Mouse (Mus musculus): ENCODE data around the gene Cib3.

Gene Cib3

GRCm38 (mm10) chr8:72211846-72212245 is 791 bp downstream of the Cib3 start:
- CTCF ChIA-PET, result no interaction called here

- CTCF ChIA-PET, result interaction anchor here (0.7 to 1.1 kb wide), 2 partner anchors 35 to 36 kb away, joined by 3 read pairs; no protein-coding TSS in a partner anchor
Observed at GRCm38 (mm10) chr8:72210710-72211109, 1.9 kb downstream of the Cib3 start.

GRCm38 (mm10) chr8:72210222-72210621 is 2.4 kb downstream of the Cib3 start:
- CTCF ChIA-PET, result interaction anchor here (0.7 to 1.1 kb wide), 2 partner anchors 34 to 37 kb away, joined by 3 read pairs; no protein-coding TSS in a partner anchor

GRCm38 (mm10) chr8:72208582-72208981 is 4.1 kb downstream of the Cib3 start:
- CTCF ChIA-PET, result no interaction called here

GRCm38 (mm10) chr8:72197997-72198396 is 14.6 kb downstream of the Cib3 start:
- CTCF ChIA-PET, result no interaction called here

- CTCF ChIA-PET, result interaction anchor here (0.6 kb wide), 1 partner anchor 197 kb away, joined by 3 read pairs; no protein-coding TSS in a partner anchor
Observed at GRCm38 (mm10) chr8:72192065-72192464, 20.6 kb downstream of the Cib3 start.

- CTCF ChIA-PET, result no interaction called here
Observed at GRCm38 (mm10) chr8:72190215-72190539, 22.5 kb downstream of the Cib3 start.

- CTCF ChIA-PET, result interaction anchor here (0.7 to 1.2 kb wide), 2 partner anchors 17 to 23 kb away, joined by 4 read pairs; no protein-coding TSS in a partner anchor
Observed at GRCm38 (mm10) chr8:72189417-72190214, 23.0 kb downstream of the Cib3 start, which contains the start of gene Hsh2d. Gene Hsh2d, plus strand, starts transcription at chr8:72189638.

- CTCF ChIA-PET, result interaction anchor here (0.6 kb wide), 1 partner anchor 618 kb away, joined by 4 read pairs; no protein-coding TSS in a partner anchor
Observed at GRCm38 (mm10) chr8:72187793-72188331, 24.8 kb downstream of the Cib3 start.

- CTCF ChIA-PET, result interaction anchor here (1.0 kb wide), 1 partner anchor 7 kb away, joined by 3 read pairs; no protein-coding TSS in a partner anchor
Observed at GRCm38 (mm10) chr8:72183554-72184202, 29.0 kb downstream of the Cib3 start.

GRCm38 (mm10) chr8:72177346-72177925 is 35.2 kb downstream of the Cib3 start:
- CTCF ChIA-PET, result interaction anchor here (0.6 to 0.8 kb wide), 2 partner anchors 80 to 91 kb away, joined by 4 to 11 read pairs; no protein-coding TSS in a partner anchor

- CTCF ChIA-PET, result interaction anchor here (0.6 to 1.1 kb wide), 3 partner anchors 17 to 873 kb away, joined by 3 to 5 read pairs (median 5); no protein-coding TSS in a partner anchor
Observed at GRCm38 (mm10) chr8:72169681-72170249, 42.9 kb downstream of the Cib3 start.

- CTCF ChIA-PET, result interaction anchor here (0.7 to 1.1 kb wide), 2 partner anchors 16 to 84 kb away, joined by 5 read pairs; no protein-coding TSS in a partner anchor
Observed at GRCm38 (mm10) chr8:72169098-72169668, 43.5 kb downstream of the Cib3 start.

GRCm38 (mm10) chr8:72162821-72163220 is 49.8 kb downstream of the Cib3 start:
- CTCF ChIA-PET, result interaction anchor here (0.6 kb wide), 1 partner anchor 1614 kb away, joined by 3 read pairs; no protein-coding TSS in a partner anchor

- CTCF ChIA-PET, result no interaction called here
Observed at GRCm38 (mm10) chr8:72160707-72161697, 51.6 kb downstream of the Cib3 start, which contains the start of gene Rab8a. Gene Rab8a, plus strand, starts transcription at chr8:72161200.

- CTCF ChIA-PET, result no interaction called here
Observed at GRCm38 (mm10) chr8:72160007-72160406, 52.6 kb downstream of the Cib3 start.

GRCm38 (mm10) chr8:72158726-72159125 is 53.9 kb downstream of the Cib3 start:
- CTCF ChIA-PET, result interaction anchor here (0.6 kb wide), 1 partner anchor 39 kb away, joined by 3 read pairs; no protein-coding TSS in a partner anchor

GRCm38 (mm10) chr8:72158096-72158495 is 54.5 kb downstream of the Cib3 start:
- CTCF ChIA-PET, result interaction anchor here (0.6 kb wide), 1 partner anchor 16 kb away, joined by 3 read pairs; no protein-coding TSS in a partner anchor

Measured in spleen, embryonic (tissue).